Mouse (Mus musculus) erythroid progenitor cell, adult 5-6 weeks (primary cell): ENCODE measurements around the gene Mageb1. TPM values are rescaled to one million over a fixed set of nuclear protein-coding genes. Genes with fewer than 3 reads are reported as not detected.
"Not testable (repeated sequence)": the region's sequence is repeated elsewhere in the genome, so short reads cannot be mapped to it uniquely, and the experiment has no call there.

Experiments used
- ATAC-seq: replicated peaks from 2 replicates; pipeline ENCODE4 v1.8.0; 2016; ENCODE audit warnings: moderate number of reproducible peaks, mild to moderate bottlenecking, moderate TSS enrichment, inconsistent platforms; ENCODE audit not compliant: poor library complexity, low FRiP score, severe bottlenecking
- total RNA-seq, 2 experiments: library from RNA; stranded (forward) in 1 of 2; stranded (reverse) in 1 of 2; fragments of 150-400 nt in 1 of 2; fragments of 186-747, 209-891 nt in 1 of 2; gene quantifications; 2 replicates each; pipeline versions ENCODE4 v1.2.3 to v1.2.4; 2015 to 2017; ENCODE audit warnings: low replicate concordance in 2 of 2

Gene Mageb1
- not detected in 2 replicates for total RNA-seq (2015; ENCODE audit: low replicate concordance)
- not detected in 2 replicates for total RNA-seq (2017; ENCODE audit: low replicate concordance)

DNA sequence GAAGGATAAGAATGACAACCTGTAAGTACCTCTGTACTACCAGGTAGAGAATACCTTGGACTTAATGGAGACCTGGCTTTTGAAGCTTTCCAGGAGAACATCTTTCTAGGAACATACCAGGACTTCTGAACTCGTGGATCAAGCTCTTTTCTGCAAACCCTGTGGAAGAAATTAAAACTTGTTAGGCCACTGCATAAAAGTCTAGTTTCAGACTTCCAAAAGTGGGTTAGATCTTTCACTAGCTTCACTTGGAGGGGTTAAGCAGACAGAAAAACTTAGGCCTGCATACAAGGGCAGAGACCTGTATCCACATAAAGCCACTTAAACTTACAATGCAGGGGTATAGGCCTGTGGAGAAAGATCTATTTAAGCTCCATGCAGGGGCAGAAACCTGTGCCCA is at the start of gene Mageb1:
TSS of gene Mageb1 (minus strand) at position 101 of the 400 bp plus-strand sequence.
- ATAC-seq: not testable (repeated sequence)

Other genes starting within 250 kb of the Mageb1 start
- gene Mageb5, start 233.3 kb downstream of the Mageb1 start, total RNA-seq (2015; ENCODE audit: low replicate concordance): not detected in 2 replicates
- not detected in 2 replicates for gene Mageb5, start 233.3 kb downstream of the Mageb1 start, total RNA-seq (2017; ENCODE audit: low replicate concordance)